Mouse (Mus musculus) kidney, postnatal 4 days (tissue): ENCODE results near the gene Gm28827.
"Not testable (repeated sequence)": the region's sequence is repeated elsewhere in the genome, so short reads cannot be mapped to it uniquely, and the experiment has no call there.

ENCODE experiments used
- DNase-seq, 2 experiments: peaks; one replicate each; pipeline ENCODE4 v3.0.0; 2021; ENCODE audit warnings: mixed read lengths in 2 of 2

Gm28827 gene

GRCm38 (mm10) chrY:83030647-83031046 lies at the start of gene Gm28827:
Gm28827 (plus strand) TSS chrY:83030947.
- DNase-seq = not testable (repeated sequence)
